12 mouse cellular contexts compared by ENCODE assay signal in genomic region chr7:27266515-27267128, GRCm38 (mm10). TPM values are rescaled to one million over a fixed set of nuclear protein-coding genes. Genes with fewer than 3 reads are reported as not detected.
DNase-seq lines count a peak whose midpoint lies in the region; ATAC-seq and TF ChIP-seq lines count a peak whose summit lies in the region.
"Had no signal": no experiment of that assay in that cellular context is flagged by ENCODE, and none has a peak within 500 bp of the region (broad histone marks: within the 10 kb centered on the region; RNA-seq: fewer than 3 reads in every experiment).

No protein-coding gene starts in this region.

- H3K36me3 ChIP-seq in heart, embryonic 15.5 days: peaks cover 34% of the 10 kb centered on the region
- H3K36me3 ChIP-seq in ES-Bruce4 (ENCODE audit: control insufficient read depth, insufficient read depth, low read length, poor library complexity, severe bottlenecking): 0 out of 2 replicates have a peak, but pooled peaks cover 4% of the 10 kb centered on the region

- H3K4me2 ChIP-seq in heart, embryonic 15.5 days: peak overlapping the region; percentile 41
- H3K4me2 ChIP-seq: stomach, embryonic 15.5 days had no signal

- H3K4me3 ChIP-seq in heart, embryonic 15.5 days: no peak overlapping the region
- H3K4me3 ChIP-seq in ES-Bruce4 (ENCODE audit: low read depth, low read length): peak overlapping the region; percentile 52
- H3K4me3 ChIP-seq: forebrain, embryonic 10.5 days; stomach, embryonic 15.5 days had no signal

- peaks cover 8% of the 10 kb centered on the region; the same call in 1 of the 2 replicates for H3K4me1 ChIP-seq in heart, embryonic 15.5 days (replicated peaks)
- H3K4me1 ChIP-seq in ES-Bruce4 (ENCODE audit: control insufficient read depth, insufficient read depth, low read length): no peaks in the 10 kb centered on the region
- H3K4me1 ChIP-seq: stomach, embryonic 15.5 days had no signal

- no peak for TF ChIP-seq POLR2A in ES-Bruce4 (IDR thresholded peaks at IDR 0.05; ENCODE audit: insufficient read depth, low read length)

- H3K9ac ChIP-seq in heart, embryonic 15.5 days: no peak overlapping the region
- peak overlapping the region; percentile 0; the same call in 1 of the 2 replicates for H3K9ac ChIP-seq in ES-Bruce4 (ENCODE audit: low read depth, poor library complexity, severe bottlenecking)
- H3K9ac ChIP-seq: stomach, embryonic 15.5 days had no signal

- no peak for ATAC-seq in heart, embryonic 15.5 days (replicated peaks; ENCODE audit: insufficient number of reproducible peaks, insufficient read depth, low FRiP score, low read depth)

- H3K9me3 ChIP-seq in heart, embryonic 15.5 days (replicated peaks): no peaks in the 10 kb centered on the region
- no peaks in the 10 kb centered on the region for H3K9me3 ChIP-seq in ES-Bruce4 (replicated peaks; ENCODE audit: control insufficient read depth, insufficient read depth, low read length, poor library complexity, severe bottlenecking)
- H3K9me3 ChIP-seq: stomach, embryonic 15.5 days had no signal

- H3K27me3 ChIP-seq in heart, embryonic 15.5 days: no peaks in the 10 kb centered on the region
- H3K27me3 ChIP-seq in ES-Bruce4 (ENCODE audit: control insufficient read depth, insufficient read depth, low read length, poor library complexity, severe bottlenecking): no peaks in the 10 kb centered on the region
- H3K27me3 ChIP-seq: stomach, embryonic 15.5 days had no signal

- TF ChIP-seq CTCF in ES-Bruce4 (IDR thresholded peaks at IDR 0.05; ENCODE audit: low read depth, low read length): no peak

- H3K27ac ChIP-seq in heart, embryonic 15.5 days: peak overlapping the region; percentile 20; the same call in 1 of the 2 replicates
- H3K27ac ChIP-seq in ES-Bruce4 (ENCODE audit: insufficient read depth, low read length): no peak overlapping the region
- H3K27ac ChIP-seq: forebrain, embryonic 10.5 days; stomach, embryonic 15.5 days had no signal

- no peak for DNase-seq in heart, adult 8-10 months (ENCODE audit: low spot score)
- DNase-seq in frontal cortex, postnatal 14 days (ENCODE audit: low spot score in 2 of 2): peak; percentile 72 to 73
- peak; percentile 80 to 97 for DNase-seq in left cerebral cortex, postnatal 25 days (ENCODE audit: low spot score in 2 of 2)
- DNase-seq in retina, postnatal 1 day: no peak
- no peak for DNase-seq in yolk sac, embryonic 10.5 days (ENCODE audit: low spot score)
- DNase-seq in embryo, embryonic 10.5 days (ENCODE audit: low spot score): no peak
- DNase-seq: embryo, embryonic 11 days; kidney, postnatal 14 days had no signal

- TF ChIP-seq EP300 in ES-Bruce4 (IDR thresholded peaks at IDR 0.05; ENCODE audit: insufficient read depth, low read depth, low read length): 0 out of 2 replicates have a peak, but pooled peaks have one; percentile 37

- WGBS in heart, embryonic 15.5 days: 51% methylated on average over 20 of the region's 20 CpGs

- intact Hi-C loops in left cerebral cortex, postnatal 25 days (cut with DNase I): no loop called here

RNA-seq across cellular contexts. Expression of gene Numbl, which starts 8.4 kb away (rescaled TPM):
- 9.2 and 13.8 TPM in 2 replicates for polyA plus RNA-seq in heart, embryonic 15.5 days (2015; fragmentation: Nextera tagmentation; extraction: Ambion mirVana)
- total RNA-seq in heart, adult 8-10 months (2022): 1 to 10 TPM; 3.4 to 5.0 (median 4.1) TPM
- polyA plus RNA-seq in ES-Bruce4 (2011; ENCODE audit: insufficient read depth, insufficient read length, low read depth, missing spikeins): 32.9 and 38.5 TPM in 2 replicates
- total RNA-seq in left cerebral cortex, postnatal 25 days (2021): 100 to 1,000 TPM; 119 to 130 TPM

RNA-seq across cellular contexts. Expression of gene Coq8b, which starts 33.8 kb away (rescaled TPM):
- polyA plus RNA-seq in heart, embryonic 15.5 days (2015; fragmentation: Nextera tagmentation; extraction: Ambion mirVana): 13.9 and 14.7 TPM in 2 replicates
- total RNA-seq in heart, adult 8-10 months (2022): 10 to 100 TPM in 2 of 4 experiments, 1 to 10 TPM in 2; 9.0 to 12.6 (median 10.1) TPM
- 7.8 and 10.9 TPM in 2 replicates for polyA plus RNA-seq in ES-Bruce4 (2011; ENCODE audit: insufficient read depth, insufficient read length, low read depth, missing spikeins)
- 10 to 100 TPM; 32.5 to 37.2 TPM for total RNA-seq in left cerebral cortex, postnatal 25 days (2021)

RNA-seq across cellular contexts. Expression of gene Itpkc, which starts 38.2 kb away (rescaled TPM):
- polyA plus RNA-seq in heart, embryonic 15.5 days (2015; fragmentation: Nextera tagmentation; extraction: Ambion mirVana): 2.4 and 2.8 TPM in 2 replicates
- total RNA-seq in heart, adult 8-10 months (2022): 1 to 10 TPM; 4.6 to 6.2 (median 4.8) TPM
- 10.7 and 11.3 TPM in 2 replicates for polyA plus RNA-seq in ES-Bruce4 (2011; ENCODE audit: insufficient read depth, insufficient read length, low read depth, missing spikeins)
- 1 to 10 TPM; 7.5 to 8.8 TPM for total RNA-seq in left cerebral cortex, postnatal 25 days (2021)

Comparison
In these comparisons a context has a peak if more than half of its experiments do, and no peak if none do; other contexts are left out.
1. DNase-seq: peak in frontal cortex, postnatal 14 days (2 of 2) and left cerebral cortex, postnatal 25 days (2 of 2); none in heart, adult 8-10 months (single experiment), retina, postnatal 1 day (single experiment), yolk sac, embryonic 10.5 days (single experiment) and embryo, embryonic 10.5 days (single experiment).
2. RNA of gene Numbl, which starts 8.4 kb away (total RNA-seq): 119 to 130 TPM in left cerebral cortex, postnatal 25 days; 3.4 to 5.0 TPM in heart, adult 8-10 months; every median in the first group is over 10 times any median in the second.